Mouse (Mus musculus) ovary, postnatal 14 days (tissue): ENCODE data around the gene Cuedc2.
A peak's percentile ranks its signal among the peaks of the same experiment; 100 is the strongest.

ENCODE experiments used
- DNase-seq: peaks from one replicate; pipeline ENCODE4 v3.0.0; 2022; ENCODE audit warnings: low spot score

Gene Cuedc2

GRCm38 (mm10) chr19:46339287-46339971, 927 bp upstream of the Cuedc2 start:
- DNase-seq = peak; percentile 58

DNA sequence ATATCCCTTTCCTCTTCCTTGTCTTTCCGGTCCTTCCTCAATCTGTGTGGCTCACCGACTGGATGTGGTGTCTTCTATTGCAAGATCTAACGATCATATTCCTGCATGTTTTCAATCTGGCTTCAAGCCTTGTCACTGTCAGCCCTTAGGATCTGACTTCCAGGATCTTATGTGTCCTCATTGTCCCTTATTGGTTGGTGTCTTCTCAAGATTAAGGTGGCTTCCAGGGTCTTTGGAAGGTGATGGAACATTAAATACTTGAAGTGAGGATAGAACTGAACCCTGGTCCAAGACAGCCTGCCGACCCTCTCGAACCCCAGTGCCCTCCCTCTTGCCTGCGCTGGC, 412 bp upstream of the Cuedc2 start:
- DNase-seq = no peak

DNA sequence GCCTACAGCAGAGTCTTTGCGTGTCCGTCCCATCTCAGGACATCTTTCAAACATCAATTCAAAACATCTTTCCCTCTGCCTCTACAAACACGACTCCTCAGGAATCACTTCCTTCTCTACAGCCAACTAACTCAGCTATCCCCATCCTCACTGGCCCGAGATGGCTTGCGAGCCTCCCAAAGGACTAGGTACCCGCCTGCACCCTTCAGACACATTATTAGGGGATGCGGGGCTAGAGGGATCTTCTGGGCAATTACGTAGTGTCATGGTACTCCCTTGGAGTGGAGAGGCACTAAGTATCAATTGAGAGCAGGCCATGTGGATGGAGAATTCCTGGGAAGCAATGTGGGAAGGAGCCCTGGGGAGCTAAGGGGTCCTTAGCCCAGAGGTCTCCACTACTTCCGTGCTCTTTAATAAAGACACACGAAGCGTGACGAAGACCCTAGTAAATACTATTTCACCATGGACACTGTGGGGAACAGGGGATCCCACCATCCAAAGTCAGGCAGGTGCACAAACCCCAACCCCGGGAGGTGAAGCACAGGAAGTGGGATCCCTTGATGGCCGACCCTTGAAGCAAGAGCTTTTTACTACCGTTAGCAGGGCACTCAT, 677 bp downstream of the Cuedc2 start:
- DNase-seq = no peak

GRCm38 (mm10) chr19:46333906-46334305, 4.6 kb downstream of the Cuedc2 start:
- no peak for DNase-seq

DNA sequence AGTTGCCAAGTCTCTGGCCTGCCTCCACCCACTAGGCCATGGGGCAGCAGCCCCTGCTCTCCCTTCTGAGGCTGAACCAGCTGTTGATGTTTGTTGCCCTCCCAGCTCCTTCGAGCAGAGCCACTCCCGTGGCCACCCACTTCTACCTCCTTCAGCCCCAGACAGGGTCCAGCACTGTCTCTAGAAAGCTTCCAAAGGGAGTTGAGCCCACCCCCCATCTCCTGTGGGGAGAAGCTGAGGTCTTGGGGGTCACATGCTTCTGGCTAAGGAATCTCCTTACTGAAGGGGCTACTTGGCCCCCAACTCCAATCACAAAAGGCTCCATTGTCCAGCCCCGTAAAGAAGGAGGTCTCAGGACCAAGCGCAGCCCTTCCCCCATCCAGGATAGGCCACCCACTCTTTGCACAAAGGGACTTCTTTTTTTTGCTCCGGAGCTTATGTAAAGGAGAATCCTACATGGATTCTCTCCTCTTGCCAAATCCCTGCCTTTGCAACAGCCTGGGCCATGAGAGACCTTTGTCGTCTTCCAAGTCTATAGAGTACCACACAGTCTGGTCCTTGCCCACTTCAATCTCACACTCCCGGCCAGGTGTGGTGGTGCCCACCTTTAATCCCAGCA, 5.7 kb downstream of the Cuedc2 start:
- DNase-seq = no peak

DNA sequence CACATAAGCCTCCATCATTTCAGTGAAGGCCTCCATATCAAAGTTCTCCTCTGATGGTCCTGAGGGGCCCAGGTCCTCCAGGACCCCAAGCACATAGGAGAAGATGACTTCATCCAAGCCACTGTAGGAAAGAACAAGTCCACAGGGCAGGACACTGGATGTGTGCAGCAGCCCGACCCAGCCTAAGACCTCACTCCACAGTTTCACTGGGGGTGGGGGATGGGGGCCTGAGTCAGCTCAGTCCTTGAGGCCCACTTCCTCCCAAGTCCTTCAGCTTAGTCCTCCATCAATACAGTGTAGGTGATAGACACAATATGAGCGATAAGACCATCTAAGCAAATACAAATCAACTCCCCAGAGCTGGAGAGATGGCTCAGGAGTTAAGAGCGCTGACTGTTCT, 6.6 kb downstream of the Cuedc2 start:
- no peak for DNase-seq

- no peak for DNase-seq
Observed at GRCm38 (mm10) chr19:46331326-46331725, 7.2 kb downstream of the Cuedc2 start.

- DNase-seq = no peak
Observed at GRCm38 (mm10) chr19:46330696-46331095, 7.8 kb downstream of the Cuedc2 start.

GRCm38 (mm10) chr19:46329951-46330350, 8.6 kb downstream of the Cuedc2 start:
- DNase-seq = peak; percentile 76

DNA sequence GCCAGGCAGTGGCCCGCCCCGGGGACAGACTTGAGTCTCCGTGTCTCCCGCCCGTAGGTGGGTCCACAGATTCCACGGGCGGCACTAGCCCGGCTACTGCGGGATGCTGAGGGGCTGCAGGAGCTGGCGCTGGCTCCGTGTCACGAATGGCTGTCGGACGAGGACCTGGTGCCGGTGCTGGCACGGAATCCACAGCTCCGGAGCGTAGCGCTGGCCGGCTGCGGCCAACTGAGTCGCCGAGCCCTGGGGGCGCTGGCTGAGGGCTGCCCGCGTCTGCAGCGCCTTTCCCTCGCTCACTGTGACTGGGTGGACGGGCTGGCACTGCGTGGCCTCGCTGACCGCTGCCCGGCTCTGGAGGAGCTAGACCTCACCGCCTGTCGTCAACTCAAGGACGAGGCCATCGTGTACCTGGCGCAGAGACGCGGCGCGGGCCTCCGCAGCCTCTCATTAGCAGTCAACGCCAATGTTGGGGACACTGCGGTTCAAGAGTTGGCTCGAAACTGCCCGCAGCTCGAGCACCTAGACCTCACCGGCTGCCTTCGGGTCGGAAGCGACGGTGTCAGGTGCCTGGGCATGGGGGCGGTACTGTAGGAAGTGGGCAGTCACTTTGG, 9.4 kb downstream of the Cuedc2 start:
- DNase-seq = no peak

DNA sequence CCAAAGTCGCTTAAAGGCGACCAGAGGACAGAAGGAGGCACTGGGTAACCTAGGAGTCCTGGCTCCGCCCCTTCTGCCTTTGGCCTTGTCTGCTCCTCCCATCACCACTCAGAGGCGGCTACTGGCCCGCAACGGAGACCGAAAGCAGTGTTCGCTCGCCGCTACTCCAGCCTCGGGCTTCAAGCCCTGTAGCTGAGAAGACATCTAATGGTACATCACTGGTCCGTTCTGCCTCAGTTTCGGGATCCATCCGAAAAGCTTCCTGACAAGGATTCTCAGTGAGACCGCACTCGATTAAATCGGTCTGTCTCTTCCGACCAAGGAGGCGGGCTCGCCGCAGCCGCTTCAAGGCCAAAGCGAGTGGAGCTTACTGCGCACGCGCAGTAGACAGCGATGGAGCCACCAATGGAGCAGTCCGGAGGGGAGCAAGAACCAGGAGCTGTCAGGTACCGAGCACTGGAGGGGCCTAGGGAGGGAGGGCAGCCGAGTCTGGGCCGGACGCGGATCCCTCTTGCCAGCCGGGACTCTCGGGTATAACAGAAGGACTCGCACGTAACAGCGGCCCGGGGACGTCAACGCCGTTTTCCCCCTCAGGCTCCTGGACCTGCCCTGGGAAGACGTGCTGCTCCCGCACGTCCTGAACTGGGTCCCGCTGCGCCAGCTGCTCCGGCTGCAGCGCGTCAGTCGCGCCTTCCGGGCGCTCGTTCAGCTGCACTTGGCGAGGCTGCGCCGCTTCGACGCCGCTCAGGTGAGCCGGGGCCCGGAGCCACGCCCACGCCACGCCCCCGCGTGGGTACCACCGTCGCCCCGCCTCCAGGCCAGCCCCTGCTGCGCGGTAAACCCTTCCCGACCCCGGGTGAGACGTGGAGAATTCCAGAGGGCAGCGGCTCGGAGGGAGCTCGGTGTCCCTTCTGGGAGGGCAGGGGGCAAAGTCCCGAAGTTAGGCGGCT, 10.1 kb downstream of the Cuedc2 start, which contains the start of gene Fbxl15:
Gene Fbxl15, plus strand, starts transcription at position 104 of the 950 bp plus-strand sequence.
- peak; percentile 92 for DNase-seq

DNA sequence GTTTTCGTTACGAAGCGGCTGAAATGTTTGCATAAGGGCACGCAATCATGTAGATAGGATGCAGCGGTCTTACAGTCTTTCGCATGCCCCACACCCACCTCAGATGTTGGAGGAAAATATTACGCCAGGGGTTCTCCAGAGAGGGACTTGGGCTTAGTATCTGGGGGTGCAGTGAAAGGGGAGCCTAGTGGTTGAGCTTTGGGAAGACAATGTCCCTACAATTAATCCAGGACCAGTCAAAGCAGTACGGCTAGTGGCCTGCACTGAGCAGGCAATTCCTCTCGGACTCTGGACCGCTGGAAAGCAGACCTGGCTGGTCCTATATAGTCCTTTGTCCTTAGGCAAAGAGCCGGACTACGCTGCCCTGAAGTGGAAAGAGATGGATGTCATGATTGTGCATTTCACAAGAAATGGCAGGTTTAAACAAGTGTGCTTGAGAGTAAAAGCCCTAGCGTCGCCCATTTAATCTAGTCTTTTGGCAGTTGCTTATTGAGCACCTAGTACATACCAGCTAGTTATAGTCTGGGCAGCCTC, 10.9 kb downstream of the Cuedc2 start:
- no peak for DNase-seq

DNA sequence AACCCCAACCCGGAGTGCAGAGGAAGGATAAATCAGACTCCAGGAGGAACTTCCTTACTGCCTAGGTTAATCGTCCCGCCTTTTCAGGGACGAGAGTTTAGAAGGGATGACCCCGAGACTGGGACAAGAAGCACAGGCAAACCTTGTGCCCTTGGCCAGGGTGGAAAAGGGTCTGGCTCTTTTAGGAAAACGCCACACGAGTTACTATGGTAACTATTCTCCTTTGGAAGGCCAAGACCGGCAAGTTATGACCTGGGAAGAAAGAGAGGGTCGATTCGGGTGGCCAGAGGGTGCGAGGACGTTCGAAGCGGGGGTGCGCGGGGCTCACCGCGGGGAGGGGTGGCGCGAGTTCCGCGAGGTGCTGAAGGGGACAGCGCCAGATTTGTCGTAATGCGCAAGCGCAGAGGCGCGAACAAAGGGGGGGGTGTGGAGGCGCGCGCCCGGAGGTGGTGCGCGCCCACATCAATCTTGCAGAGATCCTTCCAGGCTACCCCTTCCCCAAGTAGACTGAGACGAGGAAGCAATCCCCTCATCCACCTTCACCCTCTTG, 11.7 kb downstream of the Cuedc2 start, which contains the start of gene Psd:
Gene Psd, minus strand, starts transcription at position 401 of the 550 bp plus-strand sequence.
- DNase-seq = no peak

GRCm38 (mm10) chr19:46326019-46326755, 12.3 kb downstream of the Cuedc2 start:
- no peak for DNase-seq

GRCm38 (mm10) chr19:46324918-46325317, 13.6 kb downstream of the Cuedc2 start:
- no peak for DNase-seq

DNA sequence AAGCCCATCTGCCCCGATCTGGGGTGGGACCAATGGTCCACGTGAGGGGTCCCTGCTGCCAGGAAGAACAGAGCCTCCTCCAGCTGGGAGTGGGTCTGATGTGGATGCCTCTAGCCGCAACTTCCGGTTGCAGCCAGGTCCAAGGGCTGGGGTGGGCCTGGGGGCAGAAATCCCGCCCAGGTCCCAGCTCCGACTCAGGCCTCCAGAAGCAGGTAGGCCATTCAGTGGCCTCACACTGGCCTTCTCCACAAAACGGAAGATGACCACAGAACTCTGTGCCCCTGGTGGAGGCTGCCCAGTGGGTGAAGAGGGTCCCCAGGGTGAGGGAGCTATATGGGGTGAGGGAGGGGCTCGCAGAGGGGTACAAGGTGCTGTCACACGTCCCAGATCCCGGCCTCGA, 14.1 kb downstream of the Cuedc2 start:
- DNase-seq = no peak

- no peak for DNase-seq
Observed at GRCm38 (mm10) chr19:46323716-46324115, 14.8 kb downstream of the Cuedc2 start.

- DNase-seq = no peak
Observed at GRCm38 (mm10) chr19:46322996-46323572, 15.4 kb downstream of the Cuedc2 start.

GRCm38 (mm10) chr19:46322144-46322995, 16.1 kb downstream of the Cuedc2 start:
- DNase-seq = no peak
